Comparison of ENCODE assay signal across 16 mouse cellular contexts in genomic region chr2:120873192-120873591, GRCm38 (mm10).
"Had no signal": no experiment of that assay in that cellular context is flagged by ENCODE, and none has a peak within 500 bp of the region (broad histone marks: within the 10 kb centered on the region; RNA-seq: fewer than 3 reads in every experiment).

No protein-coding gene starts in this region.

- DNase-seq: kidney, adult 2 months; kidney, postnatal 10 days; kidney, postnatal 36 days; liver, embryonic 13.5 days; lung, adult 2 months; lung, postnatal 14 days; lung, postnatal 4 days; midbrain, embryonic 14.5 days; retina, postnatal 1 day; right cerebral cortex, postnatal 25 days; thymus, adult 18-20 months; thymus, postnatal 36 days had no signal

- H3K27me3 ChIP-seq: kidney, embryonic 15.5 days; liver, embryonic 13.5 days; neural tube, embryonic 12.5 days; neural tube, embryonic 15.5 days had no signal

- H3K4me2 ChIP-seq: kidney, embryonic 15.5 days; liver, embryonic 13.5 days; midbrain, embryonic 11.5 days; neural tube, embryonic 12.5 days; neural tube, embryonic 15.5 days had no signal

- H3K4me3 ChIP-seq: kidney, embryonic 15.5 days; liver, embryonic 13.5 days; neural tube, embryonic 12.5 days; neural tube, embryonic 15.5 days had no signal
